Mouse (Mus musculus): ENCODE results near the gene Rab40b.

Rab40b gene

DNA sequence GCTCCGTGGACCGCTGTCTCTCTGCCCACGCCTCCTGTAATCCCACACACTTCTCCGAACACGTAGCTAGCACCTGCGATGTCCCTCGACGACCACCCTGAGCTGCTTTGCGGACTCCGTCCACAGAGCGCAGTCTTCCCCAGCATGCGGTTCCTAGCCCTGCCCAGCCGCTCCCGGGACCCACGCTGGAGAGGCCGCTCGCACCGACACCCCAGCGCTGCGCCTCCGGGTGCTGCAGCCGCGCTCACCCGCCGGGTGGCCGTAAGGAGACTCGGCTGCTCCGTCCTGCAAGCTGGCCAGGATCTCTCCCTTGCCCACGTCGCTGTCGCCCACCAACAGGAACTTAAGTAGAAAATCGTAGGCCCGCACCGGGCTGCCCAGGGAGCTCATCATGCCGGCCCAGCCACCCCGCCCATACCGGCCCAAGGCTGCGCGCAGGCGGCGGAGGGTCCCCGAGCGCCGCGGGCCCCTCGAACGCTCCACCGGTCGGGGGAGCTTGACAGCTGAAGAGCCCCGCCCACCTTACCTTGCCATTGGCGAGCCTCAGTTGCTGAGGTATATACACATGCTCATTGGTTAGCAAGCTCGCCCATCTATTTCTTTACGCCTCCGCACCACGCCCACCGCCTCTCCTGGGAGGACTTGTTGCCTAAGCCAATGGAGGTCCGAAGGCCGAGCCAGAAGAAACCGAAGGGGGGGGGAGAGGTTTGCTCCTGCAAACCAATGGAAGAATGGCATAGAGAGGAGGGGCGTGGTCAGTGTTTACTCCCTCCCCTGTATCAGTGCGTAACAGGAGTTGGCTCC, at the start of gene Rab40b:
Rab40b (minus strand) TSS at position 502 of the 804 bp plus-strand sequence.
- no peak for DNase-seq (ENCODE audit: low read depth)

DNA sequence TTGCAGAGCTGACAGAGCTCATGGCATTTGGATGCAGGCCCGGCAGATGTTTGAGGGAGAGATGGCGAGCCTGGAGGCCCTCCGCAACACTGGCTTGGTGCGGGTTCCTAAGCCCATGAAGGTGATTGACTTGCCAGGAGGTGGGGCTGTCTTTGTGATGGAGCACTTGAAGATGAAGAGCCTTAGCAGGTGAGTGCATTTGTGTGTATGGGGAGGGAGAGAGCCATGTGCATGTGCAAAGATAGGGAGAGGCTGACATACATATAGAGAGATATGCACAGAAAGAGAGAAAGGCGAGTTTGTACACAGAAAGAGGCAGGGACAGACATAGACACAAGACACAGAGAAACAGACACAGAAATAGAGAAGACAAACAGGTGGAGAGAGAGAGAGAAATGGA, 49.2 kb upstream of the Rab40b start:
- no peak for DNase-seq (ENCODE audit: low read depth)

DNA sequence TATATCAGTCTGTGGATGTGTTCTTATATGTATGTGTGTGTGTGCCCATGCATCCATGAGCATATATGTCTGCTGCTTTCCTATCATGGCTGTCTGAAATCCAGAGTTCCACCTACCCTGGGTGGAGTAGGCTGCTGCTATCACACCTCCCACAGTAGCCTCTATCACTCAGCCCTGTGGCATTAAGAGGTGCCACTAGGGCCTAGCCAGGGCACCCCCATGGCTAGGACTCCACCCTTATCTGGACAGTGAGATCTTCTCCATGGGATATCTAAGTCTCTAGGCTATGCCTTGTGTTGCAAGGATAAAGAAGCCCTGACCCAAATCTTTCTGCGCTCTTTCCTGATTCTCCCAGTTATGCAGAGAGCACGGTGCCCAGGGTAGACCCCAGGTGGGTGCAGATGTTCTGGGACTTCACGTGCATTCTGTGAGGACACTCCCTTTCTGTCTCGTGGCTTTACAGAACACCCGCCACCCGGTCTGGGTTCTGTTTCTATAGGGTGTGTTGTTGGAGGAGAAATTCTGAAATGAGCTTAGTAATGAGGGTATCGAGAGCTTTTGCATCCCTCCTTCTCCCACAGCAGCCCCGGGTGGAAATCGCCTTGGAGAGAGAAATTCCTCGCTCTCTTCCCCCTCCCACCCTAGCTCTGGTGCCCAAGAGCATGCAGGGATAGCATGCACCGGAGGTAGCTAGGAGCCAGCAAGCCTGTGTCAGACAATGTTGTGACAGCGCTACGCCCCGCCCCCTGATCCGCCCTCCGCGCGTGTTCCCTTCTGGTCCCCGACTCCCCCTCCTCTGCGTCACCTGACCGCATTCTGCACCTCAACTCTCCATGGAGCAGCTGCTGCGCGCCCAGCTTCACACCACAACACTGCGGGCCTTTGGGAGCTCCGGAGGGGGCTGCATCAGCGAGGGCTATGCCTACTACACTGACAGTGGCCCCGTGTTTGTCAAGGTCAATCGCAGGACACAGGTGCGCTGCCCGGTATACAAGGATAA, 46.4 kb upstream of the Rab40b start, which contains the start of gene Fn3k:
Fn3k (plus strand) TSS at position 758 of the 1,000 bp plus-strand sequence.
- DNase-seq (ENCODE audit: low read depth): peak; percentile 68

DNA sequence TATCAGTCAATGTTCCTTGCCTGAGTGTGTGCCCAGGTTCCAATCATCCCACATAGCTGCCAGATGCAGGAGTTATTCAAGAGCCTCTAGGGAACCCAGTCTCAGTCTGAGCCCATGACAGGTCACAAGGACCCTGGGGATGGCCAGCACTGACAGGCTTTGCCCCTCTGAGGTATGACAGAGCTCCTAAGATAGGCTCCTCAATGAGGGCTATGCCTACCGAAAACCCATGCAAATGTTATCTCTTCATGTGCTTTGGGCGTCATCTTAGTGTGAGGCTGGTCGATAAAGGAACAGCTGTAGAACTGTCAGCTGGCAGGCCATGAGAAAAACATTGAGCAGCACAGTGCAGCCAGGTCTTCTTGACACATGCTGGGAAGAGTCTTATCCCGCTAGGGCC, 45.3 kb upstream of the Rab40b start:
- no peak for DNase-seq (ENCODE audit: low read depth)

DNA sequence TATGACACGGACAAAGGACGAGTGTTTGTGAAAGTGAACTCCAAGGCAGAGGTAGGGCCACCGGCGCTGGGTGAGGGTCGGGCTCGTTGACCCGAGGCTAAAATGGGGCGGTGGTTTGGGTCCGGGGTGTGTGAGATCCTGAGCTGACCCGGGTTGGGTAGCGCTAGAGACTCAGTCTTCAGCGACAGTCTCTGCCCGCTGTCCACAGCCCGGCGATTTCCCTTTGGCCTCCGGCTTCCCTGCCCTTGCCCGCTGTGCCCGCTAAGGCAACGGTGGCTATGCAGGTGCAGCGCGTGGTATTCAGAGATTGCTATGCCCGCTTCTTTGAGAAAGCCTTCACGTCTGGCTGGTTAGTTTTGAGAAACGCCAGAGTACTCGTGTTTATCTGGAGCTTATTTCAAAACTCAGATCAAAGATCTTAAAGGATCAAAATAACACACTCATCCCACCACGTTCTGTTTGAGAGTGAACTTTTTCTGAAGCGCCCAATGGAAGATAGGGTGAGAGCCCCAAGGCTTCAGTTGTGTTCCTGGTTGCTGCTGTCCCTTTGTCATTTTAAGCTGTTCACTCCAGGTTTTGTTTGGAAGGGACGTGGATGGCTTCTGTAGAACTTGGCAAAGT, 33.6 kb upstream of the Rab40b start:
- peak; percentile 29 for DNase-seq (ENCODE audit: low read depth)

DNA sequence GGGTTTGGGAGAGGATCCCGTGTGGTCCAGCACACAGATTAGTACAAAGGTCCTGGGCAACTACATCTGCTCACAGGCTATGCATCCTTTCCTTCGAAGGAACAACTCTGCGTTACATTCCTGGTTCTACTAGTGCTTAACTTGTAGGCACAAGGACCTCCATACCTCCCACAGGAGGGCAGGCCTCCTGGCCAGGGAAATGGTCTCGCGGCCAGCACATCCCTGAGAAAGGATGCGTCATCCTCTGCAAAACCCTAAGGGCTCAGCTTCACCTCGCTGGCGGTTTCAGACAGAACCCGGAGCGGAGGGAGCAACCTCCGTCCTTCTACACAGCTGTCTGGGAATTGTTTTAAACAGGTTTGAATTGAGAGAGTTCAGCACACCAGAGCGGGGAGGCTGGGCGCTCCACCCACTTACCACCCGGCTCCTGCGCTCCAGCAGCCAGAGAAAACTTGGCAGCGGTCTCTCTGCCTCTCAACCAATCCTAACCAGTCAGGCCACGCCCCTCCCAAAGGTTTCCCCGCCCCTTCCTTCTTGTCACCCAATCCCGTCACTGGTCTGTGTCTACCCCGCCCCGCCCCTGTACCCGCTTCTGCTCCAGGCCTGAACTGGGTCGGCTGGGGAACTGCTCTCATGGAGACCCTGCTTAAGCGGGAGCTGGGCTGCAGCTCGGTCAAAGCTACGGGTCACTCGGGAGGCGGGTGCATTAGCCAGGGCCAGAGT, 32.9 kb upstream of the Rab40b start, which contains the start of gene Fn3krp:
Fn3krp (plus strand) TSS at position 572 of the 723 bp plus-strand sequence.
- peak; percentile 100 for DNase-seq (ENCODE audit: low read depth)

DNA sequence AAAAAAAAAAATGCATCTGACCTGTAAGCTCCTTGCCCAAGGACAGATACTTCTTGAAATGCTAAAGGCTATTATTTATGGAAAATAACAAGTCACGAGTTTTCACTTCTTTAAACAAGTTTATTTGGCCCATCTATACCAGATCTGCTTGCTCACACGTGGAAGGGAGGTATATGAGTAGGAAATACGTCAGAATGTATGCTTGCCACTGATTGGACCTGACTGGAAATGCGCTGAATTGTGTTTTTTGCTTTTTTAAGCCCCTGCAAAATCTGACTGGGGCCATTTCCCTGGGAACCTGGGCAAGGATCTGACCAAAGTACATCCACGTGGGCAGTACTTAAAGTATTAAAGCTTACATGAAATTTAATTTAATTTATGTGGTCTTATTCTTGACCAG, 32.3 kb upstream of the Rab40b start:
- DNase-seq (ENCODE audit: low read depth): peak; percentile 19

DNA sequence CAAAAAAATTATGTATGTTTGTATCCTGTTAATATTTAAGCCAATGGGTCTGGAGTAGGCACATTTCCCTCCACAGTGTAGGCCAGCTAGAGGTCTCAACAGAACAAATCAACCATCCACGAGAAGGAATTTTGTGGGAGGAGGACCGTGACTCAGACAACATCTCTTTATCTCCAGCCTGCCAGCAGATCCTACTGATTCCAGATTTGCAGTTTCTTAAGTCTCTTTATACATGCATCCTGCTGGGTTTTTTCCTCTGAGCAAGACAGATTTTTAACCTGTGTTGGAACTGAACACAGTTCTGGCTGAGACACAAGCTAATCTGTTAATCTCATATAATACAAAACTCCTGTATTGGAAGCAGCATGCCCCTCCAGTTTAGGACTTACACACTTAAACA, 30.9 kb upstream of the Rab40b start:
- peak; percentile 51 for DNase-seq (ENCODE audit: low read depth)

DNA sequence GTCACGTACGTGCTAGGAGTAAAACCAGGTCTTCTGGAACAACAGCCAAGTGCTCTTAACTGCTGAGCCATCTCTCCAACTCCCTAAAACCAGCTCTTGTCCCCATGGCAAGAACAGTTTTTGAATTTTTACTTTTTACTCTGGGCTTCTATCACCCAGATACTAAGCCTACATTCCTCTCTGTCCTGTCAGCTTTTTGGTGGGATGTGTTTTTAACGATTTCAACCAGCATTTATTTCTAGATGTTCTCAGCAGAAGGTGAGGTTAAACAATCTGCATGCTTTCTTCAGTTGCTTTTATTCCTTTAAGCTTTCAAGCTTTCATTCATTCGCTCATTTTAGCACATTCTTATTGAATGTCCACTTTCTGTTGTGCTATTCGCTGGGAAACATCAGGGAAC, 29.9 kb upstream of the Rab40b start:
- no peak for DNase-seq (ENCODE audit: low read depth)

DNA sequence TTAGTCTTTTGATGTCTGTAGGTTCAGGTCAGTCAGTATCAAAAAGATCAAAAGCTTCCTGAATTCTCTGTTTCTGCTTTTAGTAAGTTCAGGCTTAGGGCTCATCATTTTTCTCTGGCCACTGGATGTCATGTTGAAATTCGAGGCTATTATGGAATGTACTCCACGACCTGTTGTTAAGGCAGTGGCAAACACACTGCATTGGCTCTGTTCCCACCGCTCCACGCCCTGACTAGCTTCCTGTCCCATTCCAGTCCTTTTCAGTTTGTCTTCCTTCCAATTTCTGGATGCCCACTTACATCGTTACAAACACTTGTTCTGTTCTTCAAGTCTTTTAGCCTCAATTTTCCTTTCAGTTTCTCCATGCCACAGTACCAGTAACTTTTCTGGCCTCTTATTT, 27.3 kb upstream of the Rab40b start:
- DNase-seq (ENCODE audit: low read depth): no peak

DNA sequence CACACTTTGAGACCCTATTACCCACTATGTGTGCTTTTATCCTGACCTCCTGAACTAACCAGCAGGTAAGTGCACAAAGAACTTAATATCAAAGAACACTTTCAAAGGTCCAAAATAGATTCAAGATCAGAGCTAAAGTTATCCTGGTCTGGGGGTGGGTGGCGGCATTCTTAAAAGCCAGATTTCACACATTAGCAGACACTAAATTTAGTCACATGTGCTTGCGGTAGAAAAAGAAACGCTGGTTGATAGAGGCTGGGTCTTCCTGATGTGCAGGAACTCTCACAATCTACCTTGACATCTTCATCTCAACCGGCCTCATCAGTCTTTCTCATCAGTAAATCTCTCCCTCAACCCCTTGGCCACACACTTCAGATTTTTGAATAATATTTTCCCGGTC, 26.7 kb upstream of the Rab40b start:
- no peak for DNase-seq (ENCODE audit: low read depth)

DNA sequence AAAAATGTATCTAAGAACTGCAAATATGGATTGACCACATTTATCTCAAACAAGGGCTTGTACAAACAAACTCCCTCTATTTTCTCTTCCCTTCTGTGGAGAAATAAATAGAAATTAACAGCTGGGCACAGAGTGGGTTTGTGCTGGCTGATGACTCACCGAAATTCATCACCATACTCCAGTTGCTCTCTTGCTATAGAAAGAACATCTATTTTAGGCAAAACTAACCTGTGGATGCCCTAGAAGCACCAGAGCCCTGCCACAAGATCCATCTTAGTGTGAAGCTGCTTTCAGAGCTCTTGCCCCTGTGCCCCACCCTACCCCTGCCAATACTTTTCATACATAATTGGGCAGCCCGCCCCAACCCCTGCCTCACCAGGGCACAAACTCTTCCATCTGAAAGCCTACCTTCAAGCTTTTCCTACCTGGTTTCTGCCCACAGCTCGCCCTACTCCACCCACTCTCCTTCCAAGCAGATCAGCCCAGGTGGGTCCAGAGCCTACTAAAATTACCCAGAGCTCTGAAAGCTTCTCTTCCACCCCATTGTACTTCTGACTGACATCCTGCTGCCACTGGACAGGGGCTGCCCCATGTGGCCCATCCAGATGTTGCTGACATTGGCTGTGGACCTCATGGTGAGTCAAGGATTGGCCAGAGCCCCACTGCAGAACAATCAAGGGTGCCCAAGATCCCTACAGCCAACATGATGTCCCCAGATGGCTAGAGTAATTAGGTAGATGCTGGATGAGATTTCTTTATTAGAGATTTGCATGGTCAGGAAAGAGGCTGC, 19.5 kb upstream of the Rab40b start:
- peak; percentile 66 for DNase-seq (ENCODE audit: low read depth)

DNA sequence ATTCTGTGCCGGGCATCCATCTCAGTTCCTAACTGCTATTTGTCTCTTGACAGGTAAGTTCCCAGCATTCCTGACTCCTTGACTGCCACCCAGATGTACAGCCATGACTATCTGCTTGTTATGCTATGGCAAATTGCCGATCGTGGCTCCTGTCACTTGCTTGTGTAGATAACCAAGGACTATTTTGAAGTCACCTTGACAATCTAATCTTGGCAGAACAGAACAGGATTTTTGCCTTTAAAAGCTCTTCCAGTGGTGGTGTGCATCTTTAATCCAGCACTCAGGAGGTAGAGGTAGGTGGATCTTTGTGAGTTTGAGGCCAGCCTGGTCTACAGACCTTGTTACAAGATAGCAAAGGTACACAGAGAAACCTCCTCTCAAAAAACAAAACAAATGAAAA, 4.4 kb upstream of the Rab40b start:
- no peak for DNase-seq (ENCODE audit: low read depth)

DNA sequence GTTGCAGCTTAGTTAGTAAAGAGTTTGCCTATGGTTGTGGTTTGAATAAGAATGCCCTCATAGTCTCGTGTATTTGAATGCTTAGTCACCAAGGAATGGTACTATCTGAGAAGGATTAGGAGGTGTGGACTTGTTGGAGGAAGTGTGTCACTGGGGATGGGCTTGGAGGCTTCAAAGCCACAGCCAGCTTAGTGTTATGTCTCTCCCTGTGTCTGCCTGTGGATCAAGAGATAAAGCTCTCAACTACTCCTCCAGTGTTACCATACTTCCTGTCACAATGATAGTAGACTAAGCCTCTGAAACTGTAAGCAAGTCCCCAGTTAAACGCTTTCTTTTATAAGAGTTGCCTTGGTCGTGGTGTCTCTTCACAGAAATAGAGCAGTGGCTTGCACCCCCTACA, 2.7 kb upstream of the Rab40b start:
- no peak for DNase-seq (ENCODE audit: low read depth)

DNA sequence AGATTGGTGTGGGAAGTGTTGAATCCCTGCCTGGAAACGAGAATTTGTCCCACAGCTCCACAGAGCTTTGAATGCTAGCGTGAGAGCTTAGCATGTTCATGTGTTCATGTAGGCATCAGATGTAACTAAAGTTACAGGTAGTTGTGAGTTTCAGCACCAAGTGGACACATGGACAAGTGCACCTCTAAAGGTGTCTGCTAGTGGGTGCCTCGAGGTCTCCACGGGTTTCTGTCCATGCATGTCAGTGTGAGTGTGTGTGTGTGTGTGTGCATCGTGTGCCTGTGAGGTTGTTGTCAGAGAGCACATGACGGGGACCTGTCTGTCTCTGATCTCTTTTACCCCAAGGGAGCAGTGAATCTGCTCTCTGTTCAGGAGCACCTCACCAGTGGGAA, 499 bp upstream of the Rab40b start:
- DNase-seq (ENCODE audit: low read depth): no peak

DNA sequence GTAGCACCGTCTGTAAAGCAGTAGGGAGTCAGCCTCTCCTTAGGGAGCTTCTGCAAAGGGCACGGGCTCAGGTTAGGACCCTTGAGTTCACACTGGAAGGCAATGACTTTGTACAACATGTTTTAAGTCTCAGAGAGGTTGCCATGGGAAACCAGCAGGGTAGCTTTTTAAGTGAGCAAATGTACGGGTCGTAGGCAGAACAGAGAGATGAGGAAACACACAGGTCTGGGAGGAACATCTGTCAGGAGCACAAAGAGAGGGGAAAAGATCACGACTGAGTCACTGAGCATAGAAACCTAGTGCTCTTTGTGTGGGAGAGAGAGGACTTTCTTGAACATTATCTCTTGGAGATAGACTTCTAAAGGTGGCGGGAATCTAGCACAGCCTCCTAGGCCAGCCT, 7.8 kb downstream of the Rab40b start:
- DNase-seq (ENCODE audit: low read depth): no peak

DNA sequence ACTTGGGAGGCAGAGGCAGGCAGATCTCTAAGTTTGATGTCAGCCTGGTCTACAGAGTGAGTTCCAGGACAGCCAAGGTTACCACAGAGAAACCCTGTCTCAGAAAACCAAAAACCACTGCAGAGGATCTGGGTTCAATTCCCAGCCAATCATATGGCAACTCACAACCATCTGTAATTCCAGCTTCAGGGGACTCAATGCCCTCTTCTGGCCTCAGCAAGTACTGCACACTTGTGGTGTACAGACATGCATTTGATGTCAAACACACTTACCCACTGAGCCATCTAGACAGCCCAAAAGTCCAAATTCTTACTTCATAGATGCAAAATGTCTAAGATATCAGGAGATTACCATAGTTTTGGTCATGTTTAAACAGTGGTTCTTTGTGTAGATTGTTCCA, 9.4 kb downstream of the Rab40b start:
- DNase-seq (ENCODE audit: low read depth): no peak

DNA sequence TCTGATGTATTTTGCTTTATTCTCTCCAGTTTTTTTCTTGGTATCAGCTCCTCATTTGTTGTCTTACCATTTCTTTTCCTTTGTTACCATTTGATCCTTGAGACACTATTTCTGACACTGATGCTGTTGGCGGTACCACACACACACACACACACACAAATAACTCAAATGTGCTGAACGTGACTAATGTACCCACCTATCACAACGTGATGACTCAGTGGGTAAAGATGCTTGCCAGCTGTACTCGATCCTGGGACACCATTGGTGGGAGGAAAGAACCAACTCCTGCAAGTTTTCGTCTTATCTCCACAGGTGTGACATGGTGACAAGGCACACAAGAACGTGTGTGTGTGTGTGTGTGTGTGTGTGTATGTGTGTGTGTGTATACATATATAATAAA, 14.7 kb downstream of the Rab40b start:
- peak; percentile 45 for DNase-seq (ENCODE audit: low read depth)

DNA sequence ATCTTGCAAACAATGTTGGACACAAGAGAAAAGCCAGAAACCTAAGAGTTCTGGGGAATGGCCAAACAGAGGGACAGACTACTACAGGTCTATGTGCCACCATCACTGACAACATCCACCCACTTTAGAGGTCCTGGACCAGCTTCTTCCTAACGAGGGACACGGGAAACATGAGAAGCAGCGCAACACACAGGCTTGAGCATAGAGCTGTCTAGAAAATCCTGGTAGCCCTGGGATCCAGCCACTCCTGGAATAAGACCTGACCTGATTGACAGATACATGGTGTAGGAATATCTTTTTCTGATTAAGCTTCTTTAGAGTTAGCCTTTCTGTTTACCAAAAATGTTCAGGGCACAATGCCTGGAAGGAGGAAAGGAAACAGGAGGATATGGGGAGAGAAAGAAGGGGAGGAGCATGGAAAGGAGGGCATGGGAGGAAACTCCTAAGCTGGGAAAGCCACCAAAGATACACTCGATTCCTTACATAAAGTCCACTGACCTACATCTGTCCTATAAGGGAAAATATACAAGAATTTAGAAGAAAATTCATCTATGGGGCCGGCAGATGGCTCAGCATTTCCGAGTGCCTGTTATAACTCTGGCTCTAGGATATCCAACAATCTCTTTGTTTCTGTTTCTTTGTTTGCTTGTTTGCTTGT, 17.6 kb downstream of the Rab40b start:
- no peak for DNase-seq (ENCODE audit: low read depth)

DNA sequence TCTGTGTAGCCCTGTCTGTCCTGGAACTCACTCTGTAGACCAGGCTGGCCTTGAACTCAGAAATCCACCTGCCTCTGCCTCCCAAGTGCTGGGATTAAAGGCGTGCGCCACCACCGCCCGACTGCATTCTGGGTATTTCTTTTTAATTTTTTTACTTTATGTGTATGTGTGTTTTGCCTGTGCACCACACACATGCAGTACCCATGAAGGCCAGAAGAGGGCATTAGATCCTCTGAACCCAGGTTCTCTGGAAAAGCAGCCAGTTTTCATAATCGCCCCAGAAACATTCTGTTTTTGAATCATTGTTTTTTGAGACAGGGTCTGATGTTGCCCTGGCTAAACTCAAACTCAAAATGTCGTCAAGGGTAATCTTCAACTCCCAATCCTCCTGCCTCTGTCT, 18.4 kb downstream of the Rab40b start:
- peak; percentile 65 for DNase-seq (ENCODE audit: low read depth)

Data from NIH3T3 (cell line).